Mouse (Mus musculus) forebrain, embryonic 12.5 days (tissue): ENCODE measurements around the gene Ptpn20. TPM values are rescaled to one million over a fixed set of nuclear protein-coding genes. Genes with fewer than 3 reads are reported as not detected.

ENCODE experiments used
- ATAC-seq: fragments of 200-750 bp; cut with Nextera tagmentation; 2 replicates; pipeline ENCODE4 v1.8.0; 2017; ENCODE audit warnings: moderate TSS enrichment; ENCODE audit not compliant: low FRiP score
- H3K27ac ChIP-seq: fragments of 300-500 bp; sonication (generic); 2 replicates; pipeline ENCODE4 v1.5.1; 2016; ENCODE audit warnings: mild to moderate bottlenecking
- H3K27me3 ChIP-seq: fragments of 300-500 bp; sonication (generic); 2 replicates; pipeline ENCODE4 v1.6.1; 2016; ENCODE audit warnings: mild to moderate bottlenecking
- H3K36me3 ChIP-seq: fragments of 300-500 bp; sonication (generic); replicated peaks from 2 replicates; pipeline ENCODE4 v1.6.1; 2016; ENCODE audit warnings: mild to moderate bottlenecking
- H3K4me1 ChIP-seq: fragments of 300-500 bp; sonication (generic); 2 replicates; pipeline ENCODE4 v1.6.1; 2016
- H3K4me2 ChIP-seq: fragments of 300-500 bp; sonication (generic); 2 replicates; pipeline ENCODE4 v1.6.1; 2016; ENCODE audit warnings: mild to moderate bottlenecking, moderate library complexity
- H3K4me3 ChIP-seq: fragments of 300-500 bp; sonication (generic); replicated peaks from 2 replicates; pipeline ENCODE4 v1.5.1; 2016; ENCODE audit warnings: mild to moderate bottlenecking
- H3K9ac ChIP-seq: fragments of 300-500 bp; sonication (generic); 2 replicates; pipeline ENCODE4 v1.6.1; 2016; ENCODE audit warnings: mild to moderate bottlenecking
- H3K9me3 ChIP-seq: fragments of 300-500 bp; sonication (generic); 2 replicates; pipeline ENCODE4 v1.6.1; 2016
- WGBS: fragments of 180-500 bp; shearing (Covaris S2); methylation state at CpG from one replicate; pipeline ENCODE4 v1.1.7; 2016; 5-methylcytosine and 5-hydroxymethylcytosine counted together
- polyA plus RNA-seq: library from polyadenylated mRNA; unstranded; fragments of >200 nt; fragmentation: Nextera tagmentation; extraction: Ambion mirVana; gene quantifications from 2 replicates; pipeline ENCODE4 v1.2.1, GENCODE M21; 2016

Ptpn20 gene
- polyA plus RNA-seq, 1 experiment from 2014 or later: not detected

DNA sequence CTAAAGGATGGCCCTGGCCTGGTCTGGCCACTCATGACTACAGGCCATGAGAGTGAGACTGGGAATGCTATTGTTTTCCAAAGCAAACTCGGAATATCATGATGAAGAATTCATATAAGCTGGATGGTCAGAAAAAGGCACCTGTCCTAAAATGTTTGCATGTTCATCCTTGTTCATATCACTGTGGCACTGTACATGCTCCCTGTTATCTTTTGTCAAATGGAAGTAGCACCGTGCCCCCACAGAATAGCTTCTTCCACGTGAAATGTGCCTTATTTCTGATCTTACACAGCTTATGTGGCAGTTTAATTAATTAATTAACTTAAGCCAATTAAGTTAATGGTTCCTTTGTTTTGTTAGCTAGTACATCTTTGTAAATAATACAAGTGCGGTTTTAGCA lies 45.3 kb downstream of the Ptpn20 start:
- Histone ChIP-seq H3K27ac (no peak overlapping the region), H3K36me3 (no peaks in the 10 kb centered on the region), H3K9me3 (no peaks in the 10 kb centered on the region), H3K4me3 (no peak overlapping the region), H3K27me3 (no peaks in the 10 kb centered on the region), H3K9ac (no peak overlapping the region), H3K4me1 (no peaks in the 10 kb centered on the region), H3K4me2 (no peak overlapping the region)
- WGBS: 85% methylated on average over 4 of the region's 4 CpGs
- no peak for ATAC-seq

DNA sequence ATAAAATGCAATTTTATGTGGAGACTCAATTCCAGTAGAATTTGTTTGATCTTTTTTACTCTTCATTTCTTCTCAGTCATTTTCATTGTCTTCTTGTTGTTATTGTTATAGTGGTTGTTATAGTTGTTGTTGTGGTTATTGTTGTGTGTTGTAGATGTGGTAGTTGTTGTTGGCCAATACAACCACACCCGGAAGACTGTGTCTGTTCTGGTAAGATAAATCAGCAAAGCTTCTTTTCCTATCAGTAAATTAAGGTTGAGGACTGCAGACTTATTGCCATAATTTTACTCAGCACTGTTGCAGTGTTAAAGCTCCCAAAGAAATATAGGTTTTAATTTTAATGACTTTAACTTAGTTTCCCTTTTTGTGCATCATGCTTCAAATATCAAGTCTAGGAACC lies 45.8 kb downstream of the Ptpn20 start:
- Histone ChIP-seq H3K9ac (no peak overlapping the region), H3K4me3 (no peak overlapping the region), H3K9me3 (no peaks in the 10 kb centered on the region), H3K27me3 (no peaks in the 10 kb centered on the region), H3K27ac (no peak overlapping the region), H3K4me2 (no peak overlapping the region), H3K4me1 (no peaks in the 10 kb centered on the region), H3K36me3 (no peaks in the 10 kb centered on the region)
- WGBS: 86% methylated on average over 1 of the region's 1 CpGs
- no peak for ATAC-seq

DNA sequence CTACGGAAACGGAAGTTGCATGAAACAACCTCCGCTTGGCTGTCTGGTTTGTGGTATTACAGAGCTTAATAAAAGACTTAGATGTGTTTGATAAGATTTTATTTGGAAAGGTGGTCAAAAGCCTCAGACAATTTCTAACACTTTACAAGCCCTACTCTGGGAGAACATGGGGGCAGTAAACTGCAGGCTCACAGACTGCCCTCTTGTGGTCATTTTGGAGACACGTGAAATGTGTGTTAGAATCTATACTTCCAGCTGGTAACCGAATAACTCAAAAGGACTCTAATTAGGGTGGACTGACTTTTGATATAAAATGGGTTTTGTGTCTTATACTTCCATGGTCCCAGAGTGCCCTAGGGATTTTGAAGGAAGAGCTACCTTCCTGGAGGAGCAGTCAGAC lies 50.4 kb downstream of the Ptpn20 start:
- H3K4me1 ChIP-seq: no peaks in the 10 kb centered on the region
- H3K27me3 ChIP-seq: no peaks in the 10 kb centered on the region
- H3K36me3 ChIP-seq: no peaks in the 10 kb centered on the region
- no peak overlapping the region for H3K4me2 ChIP-seq
- H3K9ac ChIP-seq: no peak overlapping the region
- H3K9me3 ChIP-seq: no peaks in the 10 kb centered on the region
- H3K27ac ChIP-seq: no peak overlapping the region
- ATAC-seq: no peak
- no peak overlapping the region for H3K4me3 ChIP-seq
- WGBS: 77% methylated on average over 5 of the region's 5 CpGs

DNA sequence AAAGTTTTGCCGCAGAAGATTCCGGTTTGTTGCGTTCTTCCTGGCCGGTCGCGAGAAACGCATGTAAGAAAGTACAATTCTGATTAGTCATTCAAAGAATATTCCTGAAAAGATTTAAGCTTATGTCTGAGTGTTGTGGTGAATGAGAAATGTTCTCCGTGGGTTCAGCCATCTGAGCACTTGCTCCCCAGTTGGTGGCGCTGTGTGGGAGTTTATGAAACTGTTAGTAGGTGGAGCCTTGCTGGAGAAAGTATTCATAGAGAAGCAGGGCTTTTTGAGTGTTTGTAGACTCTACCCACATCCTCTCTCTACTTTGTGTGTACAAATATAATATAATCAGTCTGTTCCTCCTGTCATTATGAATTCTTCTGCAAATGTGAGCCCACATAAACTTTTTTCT lies 61.7 kb downstream of the Ptpn20 start:
- Histone ChIP-seq H3K27me3 (no peaks in the 10 kb centered on the region), H3K27ac (no peak overlapping the region), H3K9me3 (no peaks in the 10 kb centered on the region), H3K4me1 (no peaks in the 10 kb centered on the region), H3K36me3 (no peaks in the 10 kb centered on the region), H3K4me3 (no peak overlapping the region), H3K4me2 (no peak overlapping the region), H3K9ac (no peak overlapping the region)
- 90% methylated on average over 9 of the region's 9 CpGs for WGBS
- no peak for ATAC-seq

DNA sequence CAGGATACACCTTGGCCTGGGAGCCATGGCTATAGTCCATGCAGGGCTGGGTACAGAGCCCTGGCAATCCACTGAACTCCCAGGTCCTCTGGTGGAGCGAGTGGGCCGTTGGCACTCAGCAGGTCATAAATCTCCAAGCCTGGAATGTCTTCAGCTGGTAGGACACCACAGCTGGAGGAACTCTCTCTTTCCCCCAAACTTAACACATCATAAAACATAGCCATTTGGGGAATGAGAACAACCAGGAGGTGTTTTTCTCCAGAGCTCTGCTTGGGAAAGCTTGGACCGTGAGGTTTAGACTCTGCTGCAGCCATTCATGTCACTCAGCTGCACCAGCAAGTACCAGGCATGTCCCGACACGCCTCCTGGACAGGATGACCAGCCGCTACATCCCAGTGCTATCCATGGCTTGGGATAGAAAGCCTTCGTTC lies 68.5 kb downstream of the Ptpn20 start:
- H3K27ac ChIP-seq: no peak overlapping the region
- H3K9me3 ChIP-seq: no peaks in the 10 kb centered on the region
- H3K27me3 ChIP-seq: no peaks in the 10 kb centered on the region
- ATAC-seq: no peak
- no peak overlapping the region for H3K9ac ChIP-seq
- H3K4me3 ChIP-seq: no peak overlapping the region
- 90% methylated on average over 7 of the region's 7 CpGs for WGBS
- H3K4me1 ChIP-seq: no peaks in the 10 kb centered on the region
- H3K4me2 ChIP-seq: no peak overlapping the region
- no peaks in the 10 kb centered on the region for H3K36me3 ChIP-seq

DNA sequence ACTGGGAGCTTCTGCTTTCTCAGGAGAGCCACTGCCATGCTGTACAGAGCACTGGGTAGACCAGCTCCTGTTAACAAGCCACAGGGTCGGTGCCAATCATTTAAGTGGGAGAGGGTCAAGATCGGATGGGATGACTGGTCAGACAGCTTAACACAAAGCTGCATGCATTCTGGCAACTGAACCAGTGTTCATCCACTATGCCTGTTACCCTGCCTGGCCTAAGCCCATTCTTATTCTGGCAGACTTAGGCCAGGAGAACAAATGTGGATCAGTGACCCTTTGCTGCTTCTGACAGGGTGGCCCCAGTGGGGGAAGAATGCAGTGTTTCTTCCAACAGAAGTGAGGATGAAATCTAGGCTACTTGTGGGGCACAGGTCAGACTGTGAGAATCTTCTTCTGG lies 69.3 kb downstream of the Ptpn20 start:
- Histone ChIP-seq H3K9ac (no peak overlapping the region), H3K9me3 (no peaks in the 10 kb centered on the region), H3K36me3 (no peaks in the 10 kb centered on the region), H3K27ac (no peak overlapping the region), H3K27me3 (no peaks in the 10 kb centered on the region), H3K4me3 (no peak overlapping the region), H3K4me1 (no peaks in the 10 kb centered on the region), H3K4me2 (no peak overlapping the region)
- WGBS: 70% methylated on average over 2 of the region's 2 CpGs
- ATAC-seq: no peak

DNA sequence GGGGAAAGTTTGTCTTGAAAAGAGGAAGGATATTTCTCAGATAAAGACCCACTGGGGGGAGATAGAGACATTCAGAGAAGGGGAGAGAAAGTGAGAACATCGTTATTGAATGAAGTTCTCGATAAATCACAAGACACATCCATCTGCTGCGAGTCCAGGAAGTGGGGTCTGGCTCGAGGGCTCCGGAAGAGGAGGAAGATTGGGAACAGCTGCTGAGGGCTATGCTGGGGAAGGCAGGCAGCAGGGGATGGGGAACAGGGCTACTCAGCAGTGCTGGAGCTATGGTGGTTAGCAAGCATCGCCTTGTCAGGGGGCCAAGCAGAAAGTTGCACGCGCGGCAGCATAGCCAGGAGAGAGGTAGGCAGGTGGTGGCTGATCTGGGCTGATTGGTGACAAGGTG lies 73.1 kb downstream of the Ptpn20 start:
- Histone ChIP-seq H3K4me1 (no peaks in the 10 kb centered on the region), H3K9me3 (no peaks in the 10 kb centered on the region), H3K36me3 (no peaks in the 10 kb centered on the region), H3K27ac (no peak overlapping the region), H3K4me2 (no peak overlapping the region), H3K9ac (no peak overlapping the region), H3K4me3 (no peak overlapping the region), H3K27me3 (no peaks in the 10 kb centered on the region)
- 82% methylated on average over 9 of the region's 9 CpGs for WGBS
- no peak for ATAC-seq

DNA sequence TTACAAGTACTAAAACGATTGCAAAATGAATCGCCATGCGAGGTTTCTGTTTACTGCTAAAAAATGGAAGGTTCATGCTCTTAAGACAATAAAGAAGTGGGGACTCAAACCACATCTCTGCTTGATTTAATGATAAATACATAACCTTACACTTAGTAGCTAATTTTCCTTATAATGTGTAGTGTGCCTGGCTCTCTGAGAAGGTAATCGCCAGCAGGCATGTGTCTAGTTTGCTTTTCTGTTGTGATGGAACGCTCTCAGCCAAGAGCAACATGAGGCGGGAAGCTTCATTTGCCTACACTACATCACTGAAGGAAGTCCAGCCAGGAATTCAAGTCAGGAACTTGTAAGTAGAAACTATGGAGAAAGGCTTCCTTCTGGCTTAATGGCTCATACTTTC lies 77.3 kb downstream of the Ptpn20 start:
- Histone ChIP-seq H3K4me3 (no peak overlapping the region), H3K9ac (no peak overlapping the region), H3K27me3 (no peaks in the 10 kb centered on the region), H3K36me3 (no peaks in the 10 kb centered on the region), H3K4me1 (no peaks in the 10 kb centered on the region), H3K9me3 (no peaks in the 10 kb centered on the region), H3K4me2 (no peak overlapping the region), H3K27ac (no peak overlapping the region)
- WGBS: 96% methylated on average over 6 of the region's 6 CpGs
- no peak for ATAC-seq

DNA sequence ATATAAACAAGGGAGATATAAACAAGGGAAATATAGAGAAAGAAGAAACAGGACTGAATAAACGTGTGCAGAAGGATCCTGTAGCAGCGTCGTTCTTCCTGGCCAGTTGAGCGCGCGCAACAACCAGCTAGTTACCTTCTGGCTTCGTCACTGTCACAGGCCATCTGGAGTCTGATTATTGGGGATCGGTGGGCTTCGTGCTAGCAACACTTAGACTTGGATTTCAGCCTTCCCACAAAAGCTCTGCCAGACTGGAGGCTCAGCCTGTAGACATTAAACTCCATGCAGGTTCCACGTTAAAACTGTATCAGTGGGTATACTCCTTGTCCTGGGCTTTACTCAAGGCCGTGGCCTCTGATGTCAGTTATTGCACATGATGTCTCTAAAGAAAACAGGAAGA lies 80.9 kb downstream of the Ptpn20 start:
- H3K4me2 ChIP-seq: no peak overlapping the region
- ATAC-seq: no peak
- H3K9ac ChIP-seq: no peak overlapping the region
- no peaks in the 10 kb centered on the region for H3K27me3 ChIP-seq
- no peaks in the 10 kb centered on the region for H3K4me1 ChIP-seq
- 89% methylated on average over 11 of the region's 11 CpGs for WGBS
- H3K27ac ChIP-seq: no peak overlapping the region
- no peak overlapping the region for H3K4me3 ChIP-seq
- no peaks in the 10 kb centered on the region for H3K36me3 ChIP-seq
- H3K9me3 ChIP-seq: no peaks in the 10 kb centered on the region

DNA sequence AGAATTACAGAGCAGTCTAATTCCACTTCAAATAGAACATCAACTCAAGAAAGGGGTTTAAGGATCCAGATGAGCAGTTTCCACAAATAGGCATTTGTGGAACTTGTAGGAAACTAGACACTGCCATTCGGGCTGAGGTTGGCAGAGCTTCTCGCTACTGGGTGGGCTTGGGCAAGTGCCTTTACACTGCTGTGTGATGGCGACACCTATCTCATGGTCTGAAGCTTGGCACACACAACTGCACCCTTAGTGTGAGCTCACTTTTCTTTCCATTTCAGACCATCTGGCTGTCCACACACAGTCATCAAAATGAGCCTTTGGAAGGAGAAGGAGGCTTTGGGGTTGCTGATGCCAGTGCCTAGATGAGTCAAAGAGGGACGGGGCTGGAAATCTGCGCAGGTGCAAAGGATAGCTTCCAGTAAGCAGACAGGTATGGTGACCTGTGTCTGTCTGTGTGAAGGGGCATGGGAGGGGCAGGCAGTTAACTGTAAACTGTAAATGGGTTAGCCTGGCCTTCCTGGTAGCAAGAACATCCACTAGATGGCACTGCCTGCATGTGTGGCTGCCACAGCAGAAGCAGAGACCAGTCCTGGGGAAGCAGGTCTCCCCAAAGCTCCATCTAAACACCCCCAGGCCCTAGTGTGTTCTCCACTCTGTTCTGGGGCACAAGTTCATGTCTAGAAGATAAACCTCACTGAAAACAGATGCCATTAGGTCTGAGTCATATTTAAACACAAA lies 84.5 kb downstream of the Ptpn20 start:
- H3K4me2 ChIP-seq: no peak overlapping the region
- ATAC-seq: no peak
- H3K4me1 ChIP-seq: no peaks in the 10 kb centered on the region
- no peak overlapping the region for H3K27ac ChIP-seq
- H3K36me3 ChIP-seq: no peaks in the 10 kb centered on the region
- H3K4me3 ChIP-seq: no peak overlapping the region
- no peaks in the 10 kb centered on the region for H3K27me3 ChIP-seq
- no peak overlapping the region for H3K9ac ChIP-seq
- WGBS: 83% methylated on average over 5 of the region's 5 CpGs
- no peaks in the 10 kb centered on the region for H3K9me3 ChIP-seq

DNA sequence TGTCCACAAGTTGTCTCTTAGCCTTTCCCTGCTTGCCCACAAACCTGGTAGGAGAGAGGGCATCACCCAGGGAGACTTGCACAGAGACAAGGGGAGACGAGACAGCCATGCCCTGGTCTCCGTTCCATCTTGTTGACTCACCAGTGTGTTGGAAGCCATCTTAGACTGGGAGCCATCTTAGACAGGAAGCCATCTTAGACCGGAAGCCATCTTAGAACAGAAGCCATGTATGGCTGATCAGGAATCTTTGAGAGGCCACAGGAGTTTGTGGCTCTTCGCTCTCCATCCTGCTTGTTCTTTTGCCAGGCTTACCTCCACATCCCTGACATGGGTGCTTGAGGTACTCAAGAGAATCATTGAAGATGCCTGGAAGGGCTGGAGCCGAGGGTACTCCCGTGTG lies 89.0 kb downstream of the Ptpn20 start:
- 92% methylated on average over 6 of the region's 6 CpGs for whole genome bisulfite sequencing
- Histone ChIP-seq H3K36me3 (no peaks in the 10 kb centered on the region), H3K4me2 (no peak overlapping the region), H3K4me1 (no peaks in the 10 kb centered on the region; the same call in 1 of the 2 replicates), H3K4me3 (no peak overlapping the region), H3K9me3 (no peaks in the 10 kb centered on the region), H3K27me3 (no peaks in the 10 kb centered on the region), H3K27ac (no peak overlapping the region), H3K9ac (no peak overlapping the region)
- ATAC-seq: no peak

DNA sequence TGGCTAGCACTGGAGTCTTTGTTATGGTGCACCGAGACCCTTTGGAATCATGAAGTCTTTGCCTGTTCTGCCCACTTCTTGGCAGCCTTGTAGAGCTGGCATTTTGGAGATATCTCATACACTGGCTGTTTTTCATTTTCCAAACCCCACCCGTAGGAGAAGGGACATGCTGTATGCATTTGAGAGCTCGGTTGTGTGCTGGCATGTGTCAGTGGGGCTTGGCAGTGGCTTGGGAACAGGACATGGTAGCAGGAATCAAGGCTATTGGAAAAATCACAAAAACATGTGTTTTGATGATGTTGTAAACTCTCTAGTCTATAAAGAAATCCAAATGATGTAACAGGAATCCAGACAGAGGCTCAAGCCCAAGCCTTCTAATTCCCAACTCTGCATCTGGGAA lies 89.7 kb downstream of the Ptpn20 start:
- Histone ChIP-seq H3K27ac (no peak overlapping the region), H3K36me3 (no peaks in the 10 kb centered on the region), H3K27me3 (no peaks in the 10 kb centered on the region), H3K4me3 (no peak overlapping the region), H3K4me1 (peaks cover 2% of the 10 kb centered on the region), H3K4me2 (no peak overlapping the region), H3K9ac (no peak overlapping the region), H3K9me3 (no peaks in the 10 kb centered on the region)
- ATAC-seq: no peak
- WGBS: 88% methylated on average over 3 of the region's 3 CpGs

DNA sequence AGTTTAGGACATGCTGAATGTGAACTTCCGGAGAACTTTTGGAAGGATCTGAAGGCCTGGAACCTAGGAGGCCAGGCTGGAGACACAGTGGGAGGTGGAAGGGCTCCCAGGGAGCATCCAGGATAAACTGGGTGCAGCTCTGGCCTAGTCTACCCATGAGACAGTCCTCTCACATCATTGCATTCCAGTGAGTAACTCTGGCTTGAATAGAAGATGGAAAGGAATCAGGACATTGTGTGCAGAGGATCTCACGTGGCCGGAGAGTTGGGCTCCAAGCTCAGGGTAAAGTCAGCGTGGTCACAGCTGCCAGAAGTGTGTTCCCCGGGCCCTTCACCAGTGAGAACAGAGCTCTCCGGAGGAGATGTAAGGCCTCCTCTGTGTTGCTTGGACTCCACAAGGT lies 91.6 kb downstream of the Ptpn20 start:
- H3K4me1 ChIP-seq: peaks cover 5% of the 10 kb centered on the region
- H3K9ac ChIP-seq: no peak overlapping the region
- no peaks in the 10 kb centered on the region for H3K36me3 ChIP-seq
- H3K4me3 ChIP-seq: no peak overlapping the region
- WGBS: 95% methylated on average over 6 of the region's 6 CpGs
- no peak overlapping the region for H3K27ac ChIP-seq
- no peak for ATAC-seq
- H3K4me2 ChIP-seq: no peak overlapping the region
- no peaks in the 10 kb centered on the region for H3K9me3 ChIP-seq
- H3K27me3 ChIP-seq: no peaks in the 10 kb centered on the region
